Mouse (Mus musculus): Measurements from ENCODE around the gene Fbxo41. TPM values are rescaled to one million over a fixed set of nuclear protein-coding genes. Genes with fewer than 3 reads are reported as not detected.

Gene Fbxo41
- polyA plus RNA-seq, 1 experiment from 2014 or later = 0.29 TPM

DNA sequence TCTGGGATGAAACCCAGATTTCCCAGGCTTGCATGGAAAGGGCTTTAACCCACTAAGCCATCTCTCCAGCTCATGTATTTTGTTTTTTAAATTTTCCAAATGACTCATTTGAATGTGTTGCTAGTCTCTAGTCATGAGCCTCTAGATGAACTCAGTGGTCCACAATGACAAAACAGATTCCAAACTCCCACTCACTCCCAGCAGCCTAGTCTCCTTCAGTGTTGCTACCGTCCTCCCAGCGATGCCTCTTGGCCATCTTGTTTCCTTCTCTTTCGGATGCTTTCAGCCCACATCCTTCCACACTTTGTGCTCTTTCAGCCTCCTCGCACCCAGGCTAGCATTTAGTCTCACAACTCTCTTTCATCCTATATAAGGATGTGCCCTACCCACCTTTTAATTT lies 12.5 kb downstream of the Fbxo41 start:
- Histone ChIP-seq H3K4me2 (no peak overlapping the region), H3K27ac (ENCODE audit: low read depth) (no peak overlapping the region), H3K27me3 (ENCODE audit: insufficient read depth, low read length) (peaks cover 11% of the 10 kb centered on the region), H3K9me3 (ENCODE audit: low read depth, low read length) (no peaks in the 10 kb centered on the region), H3K4me1 (ENCODE audit: insufficient read depth) (no peaks in the 10 kb centered on the region), H3K36me3 (ENCODE audit: insufficient read depth) (no peaks in the 10 kb centered on the region), H3K9ac (no peak overlapping the region), H3K4me3 (ENCODE audit: low read depth, low read length) (no peak overlapping the region)
- no peak for DNase-seq
- WGBS = 85% methylated on average over 4 of the region's 4 CpGs
- no peak for TF ChIP-seq CTCF (IDR thresholded peaks at IDR 0.05; ENCODE audit: low read depth)
- ATAC-seq (ENCODE audit: insufficient read depth) = no peak

DNA sequence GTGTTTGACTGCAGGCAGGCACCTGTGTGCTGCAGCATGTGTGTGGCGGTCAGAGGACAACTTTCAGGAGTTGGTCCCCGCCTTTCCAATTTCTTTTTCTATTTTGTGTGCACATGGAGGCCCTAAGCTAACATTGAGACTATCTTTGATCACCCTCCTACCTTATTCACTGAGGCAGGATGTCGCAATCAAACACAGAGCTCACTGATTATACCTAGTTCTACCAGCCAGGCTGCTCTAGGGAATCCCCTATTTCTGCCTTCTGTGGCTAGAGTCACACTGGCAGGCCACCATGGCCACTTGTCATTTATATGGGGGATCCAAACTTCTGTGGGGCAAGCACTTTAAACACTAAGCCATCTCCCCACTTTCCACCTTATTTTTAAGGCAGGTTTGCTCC lies 13.1 kb downstream of the Fbxo41 start:
- Histone ChIP-seq H3K27me3 (ENCODE audit: insufficient read depth, low read length) (peaks cover 16% of the 10 kb centered on the region), H3K36me3 (ENCODE audit: insufficient read depth) (no peaks in the 10 kb centered on the region), H3K27ac (ENCODE audit: low read depth) (no peak overlapping the region), H3K9ac (no peak overlapping the region), H3K9me3 (ENCODE audit: low read depth, low read length) (no peaks in the 10 kb centered on the region), H3K4me2 (no peak overlapping the region), H3K4me1 (ENCODE audit: insufficient read depth) (no peaks in the 10 kb centered on the region), H3K4me3 (ENCODE audit: low read depth, low read length) (no peak overlapping the region)
- TF ChIP-seq CTCF (IDR thresholded peaks at IDR 0.05; ENCODE audit: low read depth) = no peak
- WGBS = 58% methylated on average over 3 of the region's 3 CpGs
- no peak for ATAC-seq (ENCODE audit: insufficient read depth)
- no peak for DNase-seq

DNA sequence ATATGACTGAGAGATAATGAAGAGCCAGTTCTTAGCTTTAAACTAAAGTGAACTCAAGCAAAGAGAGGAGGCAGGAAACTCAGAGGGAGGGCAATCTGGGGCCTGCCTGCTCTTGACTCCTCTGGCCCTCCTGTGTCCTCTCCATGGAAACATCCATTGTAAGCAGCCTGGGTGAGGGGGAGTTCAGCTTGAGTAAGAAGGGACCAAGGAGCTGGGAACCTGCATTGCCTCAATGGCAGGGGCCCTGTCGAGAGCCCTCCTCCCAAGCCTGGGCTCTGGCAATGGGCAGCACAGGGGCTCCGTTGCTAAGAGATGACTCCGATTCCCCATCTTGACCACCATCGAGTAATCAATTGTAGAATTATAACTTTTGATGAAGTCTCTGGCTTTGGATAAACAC lies 14.3 kb downstream of the Fbxo41 start:
- Histone ChIP-seq H3K36me3 (ENCODE audit: insufficient read depth) (no peaks in the 10 kb centered on the region), H3K4me3 (ENCODE audit: low read depth, low read length) (no peak overlapping the region), H3K9me3 (ENCODE audit: low read depth, low read length) (no peaks in the 10 kb centered on the region), H3K27ac (ENCODE audit: low read depth) (no peak overlapping the region), H3K4me2 (no peak overlapping the region), H3K27me3 (ENCODE audit: insufficient read depth, low read length) (peaks cover 28% of the 10 kb centered on the region), H3K9ac (no peak overlapping the region), H3K4me1 (ENCODE audit: insufficient read depth) (no peaks in the 10 kb centered on the region)
- DNase-seq (no peak), ATAC-seq (ENCODE audit: insufficient read depth) (no peak)
- TF ChIP-seq CTCF (IDR thresholded peaks at IDR 0.05; ENCODE audit: low read depth) = no peak
- WGBS = 78% methylated on average over 4 of the region's 4 CpGs

DNA sequence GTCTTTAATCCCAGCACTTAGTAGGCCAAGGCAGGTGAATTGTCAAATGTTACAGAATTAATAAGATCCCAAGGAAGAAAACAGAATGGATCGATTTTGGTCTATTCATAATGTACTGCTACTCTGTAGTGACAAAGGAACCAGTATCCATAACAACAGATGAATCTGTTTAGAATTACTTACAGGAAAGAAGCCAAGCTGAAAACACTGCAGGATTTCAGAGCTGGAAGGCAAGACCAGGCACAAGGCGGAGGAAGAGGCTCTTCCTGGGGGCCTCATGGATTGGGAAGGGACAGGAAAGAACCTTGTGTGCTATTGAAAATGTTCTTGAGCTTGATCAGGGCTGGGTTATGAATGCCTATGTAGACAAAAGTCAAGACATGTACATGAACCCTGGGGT lies 17.1 kb downstream of the Fbxo41 start:
- no peak for DNase-seq
- Histone ChIP-seq H3K4me1 (ENCODE audit: insufficient read depth) (no peaks in the 10 kb centered on the region), H3K4me2 (no peak overlapping the region), H3K9ac (no peak overlapping the region), H3K27ac (ENCODE audit: low read depth) (no peak overlapping the region), H3K4me3 (ENCODE audit: low read depth, low read length) (no peak overlapping the region), H3K36me3 (ENCODE audit: insufficient read depth) (no peaks in the 10 kb centered on the region), H3K27me3 (ENCODE audit: insufficient read depth, low read length) (peaks cover 35% of the 10 kb centered on the region), H3K9me3 (ENCODE audit: low read depth, low read length) (no peaks in the 10 kb centered on the region)
- WGBS = 65% methylated on average over 2 of the region's 2 CpGs
- ATAC-seq (ENCODE audit: insufficient read depth) = no peak
- no peak for TF ChIP-seq CTCF (IDR thresholded peaks at IDR 0.05; ENCODE audit: low read depth)

GRCm38 (mm10) chr6:85483843-85484721 lies 18.7 kb downstream of the Fbxo41 start:
- H3K27ac ChIP-seq (ENCODE audit: low read depth) = no peak overlapping the region
- DNase-seq = peak; percentile 48
- peak; percentile 58; the same call in 1 of the 2 replicates for ATAC-seq (ENCODE audit: insufficient read depth)
- no peaks in the 10 kb centered on the region for H3K36me3 ChIP-seq (ENCODE audit: insufficient read depth)
- no peaks in the 10 kb centered on the region for H3K4me1 ChIP-seq (ENCODE audit: insufficient read depth)
- H3K9me3 ChIP-seq (ENCODE audit: low read depth, low read length) = no peaks in the 10 kb centered on the region
- peak overlapping the region; percentile 31 for H3K4me3 ChIP-seq (ENCODE audit: low read depth, low read length)
- H3K4me2 ChIP-seq = peak overlapping the region; percentile 55
- no peak for TF ChIP-seq CTCF (IDR thresholded peaks at IDR 0.05; ENCODE audit: low read depth)
- no peak overlapping the region for H3K9ac ChIP-seq
- H3K27me3 ChIP-seq (ENCODE audit: insufficient read depth, low read length) = peaks cover 35% of the 10 kb centered on the region
- WGBS = 2% methylated on average over 87 of the region's 92 CpGs

DNA sequence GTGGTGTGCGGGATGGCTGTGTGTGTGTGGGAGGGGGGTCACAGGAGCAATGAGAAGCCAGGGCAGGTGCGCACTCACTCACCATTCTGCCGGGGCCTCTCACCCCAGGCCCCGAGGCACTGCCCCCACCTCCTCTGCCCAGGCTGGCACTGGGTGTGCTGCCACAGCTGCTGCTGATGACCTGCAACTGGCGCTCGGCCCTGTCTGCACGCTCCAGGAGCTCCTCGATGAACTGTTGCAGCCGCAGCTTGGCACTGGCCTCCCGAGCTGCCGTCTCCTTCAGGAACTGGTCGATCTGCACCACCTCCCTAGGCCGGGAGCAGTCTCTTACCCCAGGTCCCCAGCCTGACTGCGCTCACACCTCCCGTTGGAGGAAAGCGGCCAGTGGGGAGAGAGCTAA lies 22.1 kb downstream of the Fbxo41 start:
- no peak overlapping the region for H3K4me2 ChIP-seq
- H3K9ac ChIP-seq = no peak overlapping the region
- H3K27ac ChIP-seq (ENCODE audit: low read depth) = no peak overlapping the region
- H3K9me3 ChIP-seq (ENCODE audit: low read depth, low read length) = no peaks in the 10 kb centered on the region
- H3K36me3 ChIP-seq (ENCODE audit: insufficient read depth) = no peaks in the 10 kb centered on the region
- no peak overlapping the region for H3K4me3 ChIP-seq (ENCODE audit: low read depth, low read length)
- H3K4me1 ChIP-seq (ENCODE audit: insufficient read depth) = no peaks in the 10 kb centered on the region
- 61% methylated on average over 16 of the region's 16 CpGs for WGBS
- peaks cover 39% of the 10 kb centered on the region for H3K27me3 ChIP-seq (ENCODE audit: insufficient read depth, low read length)
- no peak for TF ChIP-seq CTCF (IDR thresholded peaks at IDR 0.05; ENCODE audit: low read depth)
- ATAC-seq (ENCODE audit: insufficient read depth) = no peak
- no peak for DNase-seq

DNA sequence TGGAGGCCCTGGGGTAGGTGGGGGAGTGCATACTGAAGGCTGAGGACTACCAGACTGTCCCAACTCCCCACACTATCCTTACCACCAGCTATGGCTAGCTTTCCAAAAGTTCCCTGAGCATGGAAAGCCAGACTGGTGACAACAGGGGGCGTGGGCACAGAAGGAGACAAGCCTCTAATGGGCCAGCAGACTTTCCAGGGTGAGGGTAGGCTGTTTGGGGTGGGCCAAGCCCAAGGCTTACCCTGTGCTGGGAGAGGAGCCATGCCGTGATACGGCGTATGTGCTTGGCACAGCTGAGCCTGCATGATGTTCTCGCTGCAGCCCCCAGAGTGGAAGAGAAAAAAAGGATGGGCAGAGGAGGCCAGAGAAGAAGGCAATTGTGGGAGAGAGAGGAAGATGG lies 22.8 kb downstream of the Fbxo41 start:
- Histone ChIP-seq H3K27me3 (ENCODE audit: insufficient read depth, low read length) (peaks cover 32% of the 10 kb centered on the region), H3K9me3 (ENCODE audit: low read depth, low read length) (no peaks in the 10 kb centered on the region), H3K27ac (ENCODE audit: low read depth) (no peak overlapping the region), H3K9ac (no peak overlapping the region), H3K4me3 (ENCODE audit: low read depth, low read length) (no peak overlapping the region), H3K4me2 (no peak overlapping the region), H3K4me1 (ENCODE audit: insufficient read depth) (no peaks in the 10 kb centered on the region), H3K36me3 (ENCODE audit: insufficient read depth) (no peaks in the 10 kb centered on the region)
- no peak for ATAC-seq (ENCODE audit: insufficient read depth)
- 81% methylated on average over 5 of the region's 5 CpGs for WGBS
- TF ChIP-seq CTCF (IDR thresholded peaks at IDR 0.05; ENCODE audit: low read depth) = no peak
- no peak for DNase-seq

Data from lung, embryonic 14.5 days (tissue).